Mouse (Mus musculus): ENCODE measurements at regions not wholly inside any gene's neighbourhood (a gene's known extent, or its start where the extent isn't known, plus 50 kb on each side); places are given as distances from the start of the nearest gene placed in this dataset.

DNA sequence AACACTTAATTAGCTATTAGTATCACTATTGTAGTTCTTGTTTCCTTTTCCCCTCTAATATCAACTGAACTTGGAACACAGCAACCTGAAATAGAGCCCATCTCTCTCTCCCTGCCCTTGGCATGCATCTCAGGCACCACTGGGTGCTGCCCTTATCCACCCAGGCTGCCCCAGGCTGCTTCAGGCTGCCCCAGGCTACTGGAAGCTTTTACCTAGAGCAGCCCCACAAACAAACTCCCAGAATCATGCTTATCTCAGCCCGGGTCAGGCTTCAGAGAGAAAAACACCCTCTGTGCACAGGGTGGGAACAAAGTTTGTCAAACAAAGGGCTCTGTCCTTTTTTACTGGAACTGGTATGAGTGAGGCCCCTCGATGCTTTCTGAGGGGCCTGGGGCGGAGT is 61.0 kb upstream of the Lmo2 start:
- no peak overlapping the region for H3K9ac ChIP-seq (ENCODE audit: low read length)
- no peaks in the 10 kb centered on the region for H3K9me3 ChIP-seq (ENCODE audit: control insufficient read depth, low read length)
- H3K4me1 ChIP-seq (replicated peaks; ENCODE audit: control insufficient read depth, insufficient read depth, low read length) = no peaks in the 10 kb centered on the region
- DNase-seq (ENCODE audit: low spot score) = no peak
- no peak for ATAC-seq (replicated peaks; ENCODE audit: low FRiP score, low TSS enrichment, low read depth)
- no peak overlapping the region for H3K4me2 ChIP-seq (ENCODE audit: low read length)
- no peaks in the 10 kb centered on the region for H3K36me3 ChIP-seq (ENCODE audit: control insufficient read depth, insufficient read depth, low read length)
- no peak overlapping the region for H3K27ac ChIP-seq (ENCODE audit: low read depth)
- no peak overlapping the region for H3K4me3 ChIP-seq (ENCODE audit: low read depth, low read length)
- 25% methylated on average over 3 of the region's 3 CpGs for WGBS
- H3K27me3 ChIP-seq (replicated peaks; ENCODE audit: control insufficient read depth, insufficient read depth, low read length) = no peaks in the 10 kb centered on the region

DNA sequence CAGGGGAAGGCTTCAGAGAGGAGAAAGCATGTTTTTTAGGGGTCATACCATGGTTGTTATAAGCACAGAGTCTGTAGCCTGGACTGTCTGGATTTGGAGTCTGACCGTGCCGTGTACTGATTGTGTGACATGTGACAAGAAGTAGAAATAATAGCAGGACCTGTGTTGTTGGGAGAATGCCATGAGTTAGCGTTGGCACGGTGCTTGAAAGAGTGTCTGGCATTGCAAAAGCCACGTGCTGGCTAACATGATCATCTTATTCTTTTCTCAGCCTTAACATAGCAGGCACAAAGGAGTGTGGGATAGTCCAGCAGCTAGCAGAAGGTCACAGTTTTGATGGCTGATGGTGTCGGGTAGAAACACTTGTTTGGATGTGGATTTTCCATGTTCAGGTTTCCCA is 58.1 kb upstream of the Lmo2 start:
- no peak overlapping the region for H3K4me2 ChIP-seq (ENCODE audit: low read length)
- H3K4me1 ChIP-seq (replicated peaks; ENCODE audit: control insufficient read depth, insufficient read depth, low read length) = no peaks in the 10 kb centered on the region
- no peaks in the 10 kb centered on the region for H3K36me3 ChIP-seq (ENCODE audit: control insufficient read depth, insufficient read depth, low read length)
- WGBS = 86% methylated on average over 6 of the region's 6 CpGs
- no peak overlapping the region for H3K9ac ChIP-seq (ENCODE audit: low read length)
- no peak overlapping the region for H3K27ac ChIP-seq (ENCODE audit: low read depth)
- no peaks in the 10 kb centered on the region for H3K9me3 ChIP-seq (ENCODE audit: control insufficient read depth, low read length)
- no peak for DNase-seq (ENCODE audit: low spot score)
- no peaks in the 10 kb centered on the region for H3K27me3 ChIP-seq (replicated peaks; ENCODE audit: control insufficient read depth, insufficient read depth, low read length)
- no peak overlapping the region for H3K4me3 ChIP-seq (ENCODE audit: low read depth, low read length)
- ATAC-seq (replicated peaks; ENCODE audit: low FRiP score, low TSS enrichment, low read depth) = no peak

DNA sequence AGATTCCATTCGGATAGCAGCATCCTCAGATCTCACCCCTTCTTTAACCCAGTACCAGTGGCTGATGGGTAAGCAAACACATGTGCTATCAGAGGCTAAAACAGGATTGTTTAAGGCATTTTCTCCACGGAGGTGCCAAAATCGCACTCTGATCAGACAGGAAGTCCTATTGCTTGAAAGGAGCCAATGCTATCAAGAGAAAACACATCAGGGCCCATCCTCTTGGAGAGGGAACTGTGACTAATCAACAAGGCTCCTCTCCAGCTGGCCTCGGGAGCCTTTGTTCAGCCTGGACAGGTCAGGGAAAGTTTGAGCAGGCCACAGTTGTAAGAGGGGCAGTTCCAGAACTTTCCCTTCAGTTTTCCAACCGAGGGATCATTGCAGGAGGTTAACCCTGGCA is 57.4 kb upstream of the Lmo2 start:
- Histone ChIP-seq H3K4me3 (ENCODE audit: low read depth, low read length) (no peak overlapping the region), H3K4me1 (replicated peaks; ENCODE audit: control insufficient read depth, insufficient read depth, low read length) (no peaks in the 10 kb centered on the region), H3K36me3 (ENCODE audit: control insufficient read depth, insufficient read depth, low read length) (no peaks in the 10 kb centered on the region), H3K9me3 (ENCODE audit: control insufficient read depth, low read length) (no peaks in the 10 kb centered on the region), H3K9ac (ENCODE audit: low read length) (no peak overlapping the region), H3K27ac (ENCODE audit: low read depth) (no peak overlapping the region), H3K27me3 (replicated peaks; ENCODE audit: control insufficient read depth, insufficient read depth, low read length) (no peaks in the 10 kb centered on the region), H3K4me2 (ENCODE audit: low read length) (no peak overlapping the region)
- no peak for DNase-seq (ENCODE audit: low spot score)
- WGBS = 57% methylated on average over 5 of the region's 5 CpGs
- ATAC-seq (replicated peaks; ENCODE audit: low FRiP score, low TSS enrichment, low read depth) = no peak

DNA sequence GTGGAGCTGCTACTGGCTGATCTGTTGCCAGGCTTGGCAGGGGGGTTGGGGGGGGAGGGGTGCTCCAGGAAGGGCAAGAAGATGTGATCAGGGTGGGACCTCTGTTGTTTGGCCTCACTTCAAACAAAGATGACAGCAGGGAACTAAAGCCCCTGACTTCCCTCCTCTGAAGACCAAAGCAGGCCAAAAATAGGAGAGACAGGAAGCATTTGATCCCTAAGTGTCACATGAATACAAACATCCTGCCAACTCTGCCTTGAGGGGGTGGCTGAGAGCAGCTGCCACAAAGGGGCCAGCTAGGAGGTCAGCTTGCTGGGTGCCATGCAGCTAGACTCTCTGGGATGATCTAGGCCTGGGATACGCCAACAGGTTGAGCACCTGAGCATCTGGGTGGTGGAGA is 56.3 kb upstream of the Lmo2 start:
- DNase-seq (ENCODE audit: low spot score) = no peak
- no peak overlapping the region for H3K27ac ChIP-seq (ENCODE audit: low read depth)

DNA sequence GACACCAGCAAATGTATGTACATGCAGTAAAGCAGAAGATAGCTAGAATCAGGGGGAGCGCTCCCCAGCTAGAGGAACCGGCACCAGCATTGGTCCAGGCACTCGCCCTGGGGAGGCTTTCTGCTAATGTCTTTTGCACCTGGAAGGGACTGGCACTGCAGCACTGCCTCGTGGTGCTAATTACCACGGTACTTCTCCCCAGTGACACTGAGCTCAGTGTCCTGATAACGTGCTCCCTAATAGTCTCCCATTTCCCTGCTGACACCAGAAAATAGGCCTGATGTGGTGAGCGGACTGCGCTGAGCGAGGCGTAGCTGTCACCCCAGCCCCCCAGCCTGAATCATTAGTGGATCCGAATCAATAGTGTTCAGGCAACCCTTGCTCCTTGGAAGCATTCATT is 55.0 kb upstream of the Lmo2 start:
- no peaks in the 10 kb centered on the region for H3K9me3 ChIP-seq (ENCODE audit: control insufficient read depth, low read length)
- no peaks in the 10 kb centered on the region for H3K36me3 ChIP-seq (ENCODE audit: control insufficient read depth, insufficient read depth, low read length)
- no peak overlapping the region for H3K27ac ChIP-seq (ENCODE audit: low read depth)
- no peak overlapping the region for H3K9ac ChIP-seq (ENCODE audit: low read length)
- DNase-seq (ENCODE audit: low spot score) (no peak), ATAC-seq (replicated peaks; ENCODE audit: low FRiP score, low TSS enrichment, low read depth) (no peak)
- no peak overlapping the region for H3K4me2 ChIP-seq (ENCODE audit: low read length)
- H3K27me3 ChIP-seq (replicated peaks; ENCODE audit: control insufficient read depth, insufficient read depth, low read length) = no peaks in the 10 kb centered on the region
- H3K4me3 ChIP-seq (ENCODE audit: low read depth, low read length) = no peak overlapping the region
- H3K4me1 ChIP-seq (replicated peaks; ENCODE audit: control insufficient read depth, insufficient read depth, low read length) = no peaks in the 10 kb centered on the region
- 70% methylated on average over 11 of the region's 11 CpGs for WGBS

More for the DNA sequence above, 56.3 kb upstream of the Lmo2 start:
- H3K9me3 ChIP-seq (ENCODE audit: control insufficient read depth, low read length) = no peaks in the 10 kb centered on the region
- no peaks in the 10 kb centered on the region for H3K4me1 ChIP-seq (replicated peaks; ENCODE audit: control insufficient read depth, insufficient read depth, low read length)
- no peak overlapping the region for H3K9ac ChIP-seq (ENCODE audit: low read length)
- H3K4me2 ChIP-seq (ENCODE audit: low read length) = no peak overlapping the region
- 70% methylated on average over 1 of the region's 1 CpGs for WGBS
- H3K36me3 ChIP-seq (ENCODE audit: control insufficient read depth, insufficient read depth, low read length) = no peaks in the 10 kb centered on the region
- no peak for ATAC-seq (replicated peaks; ENCODE audit: low FRiP score, low TSS enrichment, low read depth)
- H3K27me3 ChIP-seq (replicated peaks; ENCODE audit: control insufficient read depth, insufficient read depth, low read length) = no peaks in the 10 kb centered on the region
- H3K4me3 ChIP-seq (ENCODE audit: low read depth, low read length) = no peak overlapping the region

DNA sequence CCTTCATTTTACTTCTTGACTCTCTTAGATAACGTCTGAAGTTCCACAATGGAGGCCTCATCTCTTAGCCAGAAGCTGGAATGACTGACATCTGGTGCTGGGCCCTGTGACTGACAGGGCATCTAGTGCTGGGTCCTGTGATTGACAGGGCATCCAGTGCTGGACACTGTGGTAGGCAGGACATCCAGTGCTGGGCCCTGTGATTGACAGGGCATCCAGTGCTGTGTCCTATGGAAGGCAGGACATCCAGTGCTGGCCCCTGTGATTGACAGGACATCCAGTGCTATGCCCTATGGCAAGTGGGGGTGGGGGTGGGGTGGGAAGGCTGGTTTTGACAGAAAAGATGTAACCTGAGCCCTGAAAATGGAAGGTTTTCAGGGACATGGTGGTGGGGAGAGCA is 52.1 kb upstream of the Lmo2 start:
- H3K4me3 ChIP-seq (ENCODE audit: low read depth, low read length) = no peak overlapping the region
- H3K36me3 ChIP-seq (ENCODE audit: control insufficient read depth, insufficient read depth, low read length) = no peaks in the 10 kb centered on the region
- no peak overlapping the region for H3K4me2 ChIP-seq (ENCODE audit: low read length)
- no peaks in the 10 kb centered on the region for H3K27me3 ChIP-seq (replicated peaks; ENCODE audit: control insufficient read depth, insufficient read depth, low read length)
- H3K4me1 ChIP-seq (replicated peaks; ENCODE audit: control insufficient read depth, insufficient read depth, low read length) = no peaks in the 10 kb centered on the region
- no peaks in the 10 kb centered on the region for H3K9me3 ChIP-seq (ENCODE audit: control insufficient read depth, low read length)
- 77% methylated on average over 1 of the region's 1 CpGs for WGBS
- ATAC-seq (replicated peaks; ENCODE audit: low FRiP score, low TSS enrichment, low read depth) (no peak), DNase-seq (ENCODE audit: low spot score) (no peak)
- no peak overlapping the region for H3K9ac ChIP-seq (ENCODE audit: low read length)
- no peak overlapping the region for H3K27ac ChIP-seq (ENCODE audit: low read depth)

DNA sequence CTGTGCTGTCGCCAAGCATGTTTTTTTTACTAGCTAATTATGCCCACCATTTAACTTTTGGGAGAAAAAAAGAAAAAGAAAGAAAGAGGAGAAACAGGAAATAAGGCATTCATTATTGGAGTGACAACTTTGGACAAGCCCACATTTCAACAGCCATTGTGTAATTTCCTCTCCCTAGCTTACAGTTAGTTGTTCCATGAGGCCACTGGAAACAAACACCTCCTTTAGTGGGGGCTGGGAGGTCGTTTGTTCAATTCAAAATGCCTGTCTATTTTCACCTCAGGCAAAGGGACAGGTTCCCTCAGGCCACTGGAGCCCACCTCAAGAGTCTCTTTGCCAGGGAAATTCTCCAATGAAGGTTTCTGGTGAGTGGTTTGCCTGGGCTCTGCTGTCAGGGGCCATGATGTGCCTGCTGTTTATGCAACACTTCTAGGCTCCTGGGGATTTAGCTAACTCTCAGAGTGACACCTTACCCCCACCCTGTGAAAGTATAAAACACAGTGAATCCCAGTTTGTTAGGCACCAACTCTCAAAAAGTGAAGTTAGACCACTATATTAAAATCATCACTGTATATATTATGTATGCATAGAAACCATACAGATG is 51.1 kb upstream of the Lmo2 start:
- Histone ChIP-seq H3K36me3 (ENCODE audit: control insufficient read depth, insufficient read depth, low read length) (no peaks in the 10 kb centered on the region), H3K4me1 (replicated peaks; ENCODE audit: control insufficient read depth, insufficient read depth, low read length) (no peaks in the 10 kb centered on the region), H3K4me3 (ENCODE audit: low read depth, low read length) (no peak overlapping the region), H3K27ac (ENCODE audit: low read depth) (no peak overlapping the region), H3K27me3 (replicated peaks; ENCODE audit: control insufficient read depth, insufficient read depth, low read length) (no peaks in the 10 kb centered on the region), H3K4me2 (ENCODE audit: low read length) (no peak overlapping the region), H3K9ac (ENCODE audit: low read length) (no peak overlapping the region), H3K9me3 (ENCODE audit: control insufficient read depth, low read length) (no peaks in the 10 kb centered on the region)
- no peak for DNase-seq (ENCODE audit: low spot score)
- ATAC-seq (replicated peaks; ENCODE audit: low FRiP score, low TSS enrichment, low read depth) = no peak
- WGBS = 40% methylated on average over 2 of the region's 2 CpGs

All from intestine, embryonic 14.5 days (tissue).